Mouse (Mus musculus) v-Abl transformed pro-B cells (cell line): ENCODE measurements around the gene Cnbd2.

Experiments
- in situ Hi-C, 2 experiments: fragments of 400-800 bp; cut with MboI; formaldehyde crosslinking; loops; one replicate each; pipeline ENCODE4 v1.15.1; 2025; ENCODE audit not compliant: unreplicated experiment in 2 of 2

Cnbd2 gene

GRCm38 (mm10) chr2:156420694-156421380 is 108.7 kb downstream of the Cnbd2 start, which contains the start of gene Epb41l1:
Gene Epb41l1 (plus strand): TSS chr2:156420909.
- in situ Hi-C loops, result no loop called here

- in situ Hi-C loops, result no loop called here
Measured at GRCm38 (mm10) chr2:156421381-156422110, 109.4 kb downstream of the Cnbd2 start.

- in situ Hi-C loops, result no loop called here
Measured at GRCm38 (mm10) chr2:156422631-156423030, 110.5 kb downstream of the Cnbd2 start.

GRCm38 (mm10) chr2:156423672-156424071 is 111.6 kb downstream of the Cnbd2 start:
- in situ Hi-C loops, result no loop called here
